Mouse (Mus musculus) gastrocnemius, postnatal 14 days (tissue): ENCODE results near the gene Sclt1. TPM values are rescaled to one million over a fixed set of nuclear protein-coding genes. Genes with fewer than 3 reads are reported as not detected.

Experiments used
- DNase-seq: peaks from one replicate; pipeline ENCODE4 v3.0.0; 2021; ENCODE audit warnings: mixed read lengths
- intact Hi-C: fragments of 180-260 bp; cut with DNase I; formaldehyde crosslinking; loops from one replicate; pipeline ENCODE4 v1.15.1; 2025; ENCODE audit warnings: low total_unique reads
- total RNA-seq, 2 experiments: library from RNA; stranded (reverse); gene quantifications; 2 replicates each; pipeline ENCODE4 v1.2.3; 2021

Sclt1 gene
- total RNA-seq, 2 experiments from 2014 or later: 4.1 to 4.3 TPM

DNA sequence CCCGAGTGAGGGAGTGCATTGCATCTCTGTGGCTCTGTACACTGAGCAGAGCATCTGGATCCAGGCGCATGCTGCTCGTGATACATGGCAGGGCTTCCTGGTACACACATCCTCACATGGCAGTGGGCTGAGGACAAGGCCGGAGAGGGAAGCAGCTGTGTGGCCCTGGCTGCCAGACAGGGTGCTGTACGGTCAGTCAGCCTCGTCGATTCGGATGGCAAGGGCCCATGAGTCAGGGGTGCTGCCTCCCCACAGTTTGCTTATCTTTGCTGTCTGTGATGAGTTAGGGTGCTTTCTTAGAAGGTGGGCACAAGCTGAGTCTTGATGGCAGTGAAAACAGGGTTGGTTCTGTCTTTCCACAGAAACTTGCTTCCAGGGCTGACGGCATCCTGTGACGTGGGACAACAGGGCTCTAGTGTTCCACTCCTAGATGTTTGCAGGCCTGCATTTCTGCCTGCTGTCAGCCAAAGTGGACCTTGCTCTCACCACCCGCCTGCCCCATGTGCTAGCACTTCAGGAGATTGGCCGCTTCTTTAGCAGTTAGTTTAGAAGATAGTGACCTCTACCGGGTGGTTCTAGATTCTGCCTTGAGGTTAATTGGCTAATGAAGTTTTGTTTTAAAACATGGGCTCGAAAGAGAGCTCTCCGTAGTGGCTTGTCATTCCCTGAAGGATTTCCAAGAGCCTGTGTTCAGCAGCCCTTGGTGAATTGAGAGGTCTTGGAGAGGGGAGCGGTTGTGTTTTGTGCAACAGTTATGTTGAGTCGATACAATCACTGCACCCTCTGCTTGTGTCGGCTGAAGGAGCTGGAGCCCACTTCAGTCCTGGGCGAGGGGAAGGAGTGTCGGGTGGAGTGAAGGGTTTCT, 151.4 kb downstream of the Sclt1 start:
- no peak for DNase-seq

DNA sequence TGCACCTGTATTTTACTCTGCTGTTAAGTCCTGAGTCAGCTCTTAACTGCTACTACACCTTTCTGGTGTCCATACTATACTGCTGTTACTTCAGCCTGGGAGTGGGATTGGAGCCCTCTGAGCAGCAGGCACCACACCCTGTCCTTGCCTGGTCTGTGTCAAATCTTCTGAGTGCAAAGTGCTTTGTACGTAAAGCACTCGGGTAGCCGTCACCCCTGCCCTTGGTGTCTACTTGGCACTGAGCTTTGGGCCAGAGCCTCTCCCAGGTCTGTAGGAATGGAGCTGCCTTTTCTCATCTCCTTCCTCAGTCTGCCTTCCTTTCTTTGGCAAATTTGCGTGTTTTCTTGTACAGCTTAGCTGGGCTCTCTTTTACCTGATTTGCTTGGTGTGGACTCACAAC, 152.3 kb downstream of the Sclt1 start:
- intact Hi-C loops: loop anchor here (10.0 kb wide), 1 partner anchor 405 kb away; no protein-coding TSS in a partner anchor
- DNase-seq: no peak

More for the DNA sequence above, 151.4 kb downstream of the Sclt1 start:
- intact Hi-C loops: no loop called here

DNA sequence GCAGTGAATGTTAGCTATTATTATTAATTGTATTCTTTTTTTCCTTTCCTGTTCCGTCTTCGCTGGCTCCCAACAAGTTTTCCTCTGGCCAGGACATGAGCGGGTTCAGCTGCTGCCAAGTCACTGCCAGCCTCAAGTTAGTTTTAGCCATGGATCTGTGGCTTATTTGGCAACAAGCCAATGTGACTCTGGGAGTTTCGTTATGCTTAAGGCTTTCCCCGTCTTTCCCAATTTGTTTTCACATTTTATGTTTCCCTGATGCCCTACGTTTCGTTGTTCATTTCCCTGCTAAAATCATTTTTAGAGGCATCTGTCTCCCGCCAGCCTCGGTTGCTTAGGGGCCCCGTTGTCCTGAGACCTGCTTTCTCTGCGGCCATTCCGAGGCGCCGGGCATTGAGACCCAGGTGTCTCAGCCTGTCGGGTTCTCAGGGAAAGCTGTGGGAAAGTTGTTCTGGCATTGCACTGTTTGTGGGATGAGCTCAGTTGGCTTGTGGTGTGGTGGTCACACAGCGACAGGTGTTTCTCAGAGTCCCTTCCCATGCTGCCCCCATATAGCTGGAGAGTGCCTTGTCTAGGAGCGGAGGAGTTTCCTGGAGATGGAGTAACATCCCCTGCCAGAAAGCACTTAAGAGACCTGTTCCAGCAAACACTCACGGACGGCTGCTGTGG, 152.9 kb downstream of the Sclt1 start:
- intact Hi-C loops: loop anchor here (10.0 kb wide), 1 partner anchor 405 kb away; no protein-coding TSS in a partner anchor
- DNase-seq: no peak

GRCm38 (mm10) chr3:41588495-41588894, 153.8 kb downstream of the Sclt1 start:
- no peak for DNase-seq
- intact Hi-C loops: loop anchor here (10.0 kb wide), 1 partner anchor 404 kb away; no protein-coding TSS in a partner anchor

- peak; percentile 54 for DNase-seq
- intact Hi-C loops: loop anchor here (10.0 kb wide), 1 partner anchor 403 kb away; no protein-coding TSS in a partner anchor
Measured at GRCm38 (mm10) chr3:41587588-41587987, 154.7 kb downstream of the Sclt1 start.

- no peak for DNase-seq
- intact Hi-C loops: loop anchor here (10.0 kb wide), 1 partner anchor 402 kb away; no protein-coding TSS in a partner anchor
Measured at GRCm38 (mm10) chr3:41586917-41587316, 155.4 kb downstream of the Sclt1 start.

DNA sequence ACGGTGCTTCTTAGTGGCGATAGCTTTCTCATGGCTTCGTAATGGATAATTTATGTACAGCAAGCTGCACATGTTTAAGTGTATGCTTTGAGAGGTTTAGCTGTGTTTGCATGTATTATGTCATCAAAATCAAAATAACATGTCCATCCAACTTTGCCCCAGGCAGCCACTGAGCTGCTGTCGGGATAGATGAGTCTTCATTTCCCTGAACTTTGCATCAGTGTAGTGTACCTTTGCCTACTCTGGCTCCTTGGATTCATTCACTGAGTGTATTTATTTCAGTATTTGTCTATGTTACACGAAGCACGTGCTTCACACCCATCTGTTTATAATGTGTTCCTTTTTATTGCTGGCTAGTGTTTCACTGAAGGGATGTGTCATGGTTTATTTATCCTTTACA, 156.0 kb downstream of the Sclt1 start:
- intact Hi-C loops: loop anchor here (10.0 kb wide), 1 partner anchor 402 kb away; no protein-coding TSS in a partner anchor
- DNase-seq: no peak

DNA sequence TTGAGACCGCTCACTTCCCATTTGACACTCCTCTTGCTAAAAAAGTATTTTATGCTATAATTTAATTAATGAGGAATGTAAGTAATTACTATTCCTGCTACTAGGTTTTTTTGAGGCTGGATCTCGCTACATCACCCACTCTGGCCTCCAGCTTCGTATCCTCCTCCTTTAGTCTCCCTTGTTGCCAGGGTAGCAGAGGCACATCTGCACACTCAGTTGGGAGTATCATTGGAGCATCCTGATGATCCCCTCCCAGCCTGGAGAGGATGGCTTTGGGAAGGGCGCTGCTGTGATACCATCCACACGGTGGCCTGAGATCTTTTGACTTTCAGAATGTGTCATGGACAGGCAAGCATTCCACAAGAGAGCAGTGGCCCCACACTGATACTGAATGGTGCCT, 156.8 kb downstream of the Sclt1 start:
- no peak for DNase-seq
- intact Hi-C loops: loop anchor here (10.0 kb wide), 1 partner anchor 401 kb away; no protein-coding TSS in a partner anchor

DNA sequence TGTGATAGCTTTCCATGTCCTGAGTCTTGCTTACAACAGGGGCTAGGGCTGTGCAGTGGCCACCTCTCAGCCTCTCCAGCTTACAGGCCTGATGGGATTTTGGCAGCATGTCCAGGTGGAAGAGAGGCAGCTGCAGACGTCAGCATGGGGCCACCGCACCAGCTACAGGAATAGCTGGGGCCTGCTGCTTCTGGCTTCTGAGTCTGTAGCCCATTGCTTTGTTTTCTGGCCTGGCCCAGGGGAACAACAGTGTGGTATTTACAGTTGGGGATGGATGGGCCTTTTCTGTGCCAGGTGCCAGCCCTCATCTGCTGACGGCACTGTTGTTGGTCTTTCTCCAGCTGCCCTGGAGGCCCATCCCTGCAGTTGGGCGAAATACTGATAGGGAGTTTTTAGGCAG, 158.7 kb downstream of the Sclt1 start:
- peak; percentile 42 for DNase-seq
- intact Hi-C loops: loop anchor here (10.0 kb wide), 1 partner anchor 399 kb away; no protein-coding TSS in a partner anchor

- intact Hi-C loops: loop anchor here (10.0 kb wide), 1 partner anchor 398 kb away; no protein-coding TSS in a partner anchor
- DNase-seq: no peak
Measured at GRCm38 (mm10) chr3:41583092-41583491, 159.2 kb downstream of the Sclt1 start.

GRCm38 (mm10) chr3:41582256-41582655, 160.1 kb downstream of the Sclt1 start:
- DNase-seq: no peak
- intact Hi-C loops: loop anchor here (10.0 kb wide), 1 partner anchor 397 kb away; no protein-coding TSS in a partner anchor

GRCm38 (mm10) chr3:41581436-41581835, 160.9 kb downstream of the Sclt1 start:
- intact Hi-C loops: loop anchor here (10.0 kb wide), 1 partner anchor 397 kb away; no protein-coding TSS in a partner anchor
- no peak for DNase-seq

DNA sequence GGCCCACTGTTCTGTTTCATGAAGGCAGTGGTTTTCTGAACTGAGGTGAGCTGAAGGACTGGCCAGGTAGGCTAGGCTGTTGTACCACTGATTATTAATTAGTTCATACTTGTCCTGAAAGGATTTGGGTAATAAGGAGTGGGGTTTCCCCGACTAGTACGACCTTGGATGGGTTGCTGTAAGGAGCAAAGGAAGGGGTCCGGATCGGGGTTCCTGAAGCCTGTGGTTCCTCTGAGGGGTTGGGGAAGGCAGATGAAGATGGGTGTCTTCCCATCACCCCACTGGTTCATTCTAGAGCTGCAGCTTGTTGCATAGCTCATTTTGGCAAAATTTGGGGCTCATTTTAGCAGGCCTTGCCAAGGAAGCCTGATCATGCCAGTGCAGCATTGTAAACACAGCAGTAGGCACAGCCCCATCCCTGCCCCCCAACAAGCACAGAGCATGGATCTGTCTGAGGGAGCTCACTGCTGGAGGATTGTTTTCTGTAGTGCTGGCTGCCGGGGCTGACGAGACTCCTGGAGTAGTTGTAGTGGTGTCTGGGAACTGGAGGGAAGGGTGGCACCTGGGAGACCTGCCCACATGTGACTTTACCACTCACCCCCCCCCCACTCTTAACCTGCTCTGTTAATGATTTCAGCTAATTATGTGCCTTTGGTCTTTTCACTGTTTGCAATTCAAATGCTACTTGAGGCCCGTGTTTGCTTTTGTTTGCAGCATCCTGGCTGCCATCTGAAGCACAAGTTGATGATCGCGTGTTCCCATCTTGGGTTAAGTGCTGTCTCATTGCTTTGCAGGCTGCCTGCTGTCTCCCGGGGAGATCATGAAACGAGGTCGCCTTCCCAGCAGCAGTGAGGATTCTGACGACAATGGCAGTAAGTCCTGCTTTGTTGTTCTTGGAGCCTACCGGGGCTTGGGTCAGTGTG, 161.7 kb downstream of the Sclt1 start:
- intact Hi-C loops: loop anchor here (10.0 kb wide), 1 partner anchor 396 kb away; no protein-coding TSS in a partner anchor
- no peak for DNase-seq

DNA sequence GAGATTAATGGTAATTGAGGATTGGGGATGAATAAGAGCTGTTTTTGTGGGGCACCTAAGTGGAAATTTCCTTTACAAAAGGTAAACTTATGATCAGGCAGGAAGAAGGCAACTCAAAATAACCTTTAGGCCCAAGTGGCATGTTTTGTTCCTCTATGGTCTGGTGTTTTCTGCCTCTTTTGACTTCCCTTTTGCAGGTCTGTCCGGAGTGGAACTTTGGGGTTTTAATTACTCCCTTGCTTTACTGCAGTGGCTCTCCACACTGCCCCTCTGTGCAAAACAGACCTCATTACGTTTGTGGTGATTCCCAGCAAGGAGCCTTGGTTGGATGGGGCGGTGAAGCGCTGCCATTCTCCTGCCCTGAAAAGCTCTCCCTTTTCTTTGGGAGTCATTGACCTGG, 162.4 kb downstream of the Sclt1 start:
- intact Hi-C loops: loop anchor here (10.0 kb wide), 2 partner anchors 215 to 395 kb away; no protein-coding TSS in a partner anchor

DNA sequence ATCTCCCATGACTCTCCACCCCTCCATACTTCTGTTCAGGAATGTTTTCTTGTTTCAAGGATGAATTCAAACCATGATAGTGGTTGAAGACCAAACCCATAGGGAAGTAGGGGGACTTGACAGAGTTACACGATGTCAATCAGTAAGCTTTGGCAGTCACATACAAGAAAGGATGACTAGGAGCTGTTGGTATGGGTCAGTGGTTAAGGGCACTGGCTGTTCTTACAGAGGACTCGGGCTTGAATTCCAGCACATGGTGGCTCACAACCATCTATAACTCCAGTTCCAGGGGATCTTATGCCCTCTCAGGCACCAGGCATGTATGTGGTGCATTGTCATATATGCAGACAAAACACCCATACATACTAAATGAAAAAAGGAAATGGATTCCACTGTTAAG, 165.1 kb downstream of the Sclt1 start:
- intact Hi-C loops: loop anchor here (10.0 kb wide), 1 partner anchor 212 kb away; no protein-coding TSS in a partner anchor

More for the DNA sequence above, 162.4 kb downstream of the Sclt1 start:
- no peak for DNase-seq

More for the DNA sequence above, 165.1 kb downstream of the Sclt1 start:
- DNase-seq: no peak
